Mouse (Mus musculus) heart, adult 18-20 months (tissue): ENCODE data around the gene Cdh24. TPM values are rescaled to one million over a fixed set of nuclear protein-coding genes. Genes with fewer than 3 reads are reported as not detected.

ENCODE experiments used
- DNase-seq, 2 experiments: peaks; one replicate each; pipeline ENCODE4 v3.0.0; 2021 to 2022; ENCODE audit warnings: mixed read lengths in 1 of 2
- microRNA-seq, 2 experiments: library from miRNA; unstranded; fragments of <30 nt; microRNA quantifications; one replicate each; pipeline ENCODE4 v1.2.0; 2022
- total RNA-seq, 2 experiments: library from RNA; stranded (reverse); gene quantifications; 2 replicates each; pipeline ENCODE4 v1.2.3; 2021

Gene Cdh24
- total RNA-seq, 2 experiments from 2014 or later: 0.12 to 0.59 TPM

- peak; percentile 84 to 85 for DNase-seq
These were observed 35.3 kb downstream of the Cdh24 start, which contains the start of gene 4931414P19Rik for GRCm38 (mm10) chr14:54605752-54606321. Gene 4931414P19Rik (minus strand): TSS chr14:54605993.

GRCm38 (mm10) chr14:54603686-54604085, 37.5 kb downstream of the Cdh24 start:
- no peak for DNase-seq

- DNase-seq: peak; percentile 96 to 98
These were observed 38.0 kb downstream of the Cdh24 start for GRCm38 (mm10) chr14:54603038-54603654.

- no peak for DNase-seq
These were observed 38.6 kb downstream of the Cdh24 start for GRCm38 (mm10) chr14:54602613-54603012.

- DNase-seq: no peak
These were observed 39.6 kb downstream of the Cdh24 start for GRCm38 (mm10) chr14:54601601-54602000.

GRCm38 (mm10) chr14:54597084-54597483, 44.1 kb downstream of the Cdh24 start:
- DNase-seq: no peak

- DNase-seq: no peak
These were observed 46.3 kb downstream of the Cdh24 start for GRCm38 (mm10) chr14:54594631-54595414.

- DNase-seq: no peak
These were observed 47.1 kb downstream of the Cdh24 start for GRCm38 (mm10) chr14:54594055-54594454.

GRCm38 (mm10) chr14:54592319-54592934, 48.7 kb downstream of the Cdh24 start:
- DNase-seq: peak; percentile 65 to 76

- no peak for DNase-seq
These were observed 50.1 kb downstream of the Cdh24 start for GRCm38 (mm10) chr14:54591056-54591455.

GRCm38 (mm10) chr14:54583681-54584338, 57.4 kb downstream of the Cdh24 start:
- DNase-seq: peak; percentile 65 to 80

GRCm38 (mm10) chr14:54582536-54582935, 58.6 kb downstream of the Cdh24 start:
- DNase-seq: no peak

Small RNAs within 50 kb of the gene (microRNA-seq; reads per million reads assigned to microRNA genes)
- gene Mir686: 0 reads per million in 2 experiments
- 0 to 0.27 reads per million in 2 experiments for gene Mir6948

Other genes starting within 250 kb of the Cdh24 start
- gene Slc7a7, start 223.6 kb downstream of the Cdh24 start, total RNA-seq: 1 to 10 TPM; 4.8 to 6.5 TPM
- 100 to 1,000 TPM; 122 to 150 TPM for gene Mrpl52, start 214.5 kb downstream of the Cdh24 start, total RNA-seq
- gene Mmp14, start 209.8 kb downstream of the Cdh24 start, total RNA-seq: 10 to 100 TPM; 12.4 to 15.3 TPM
- 10 to 100 TPM; 40.0 to 47.8 TPM for gene Lrp10, start 177.2 kb downstream of the Cdh24 start, total RNA-seq
- gene Rem2, start 165.3 kb downstream of the Cdh24 start, total RNA-seq: not detected
- 10 to 100 TPM; 32.2 to 33.2 TPM for gene Prmt5, start 123.8 kb downstream of the Cdh24 start, total RNA-seq
- 1 to 10 TPM; 2.6 to 2.8 TPM for gene Haus4, start 86.7 kb downstream of the Cdh24 start, total RNA-seq
- 1 to 10 TPM; 3.7 to 3.9 TPM for gene Ajuba, start 63.8 kb downstream of the Cdh24 start, total RNA-seq
- 1 to 10 TPM; 3.0 to 6.1 TPM for gene 4931414P19Rik, start 35.4 kb downstream of the Cdh24 start, total RNA-seq
- 100 to 1,000 TPM; 173 to 201 TPM for gene Psmb5, start 23.3 kb downstream of the Cdh24 start, total RNA-seq
- gene Psmb11, start 19.9 kb downstream of the Cdh24 start, total RNA-seq: not detected
- not detected for gene Gm17606, start 412 bp downstream of the Cdh24 start, total RNA-seq
- gene 1700123O20Rik, start 44.9 kb upstream of the Cdh24 start, total RNA-seq: 10 to 100 TPM; 15.4 to 15.5 TPM
- gene Acin1, start 45.6 kb upstream of the Cdh24 start, total RNA-seq: 10 to 100 TPM; 64.7 to 81.3 TPM
- gene Gm29776, start 57.5 kb upstream of the Cdh24 start, total RNA-seq: not detected
- not detected for gene Cebpe, start 70.8 kb upstream of the Cdh24 start, total RNA-seq
- 1 to 10 TPM; 3.1 to 3.3 TPM for gene Slc7a8, start 140.6 kb upstream of the Cdh24 start, total RNA-seq
- under 1 TPM; 0.36 to 0.57 TPM for gene Rnf212b, start 172.8 kb upstream of the Cdh24 start, total RNA-seq
- gene Homez, start 229.6 kb upstream of the Cdh24 start, total RNA-seq: 1 to 10 TPM; 4.7 to 5.5 TPM
- gene Ppp1r3e, start 236.2 kb upstream of the Cdh24 start, total RNA-seq: 1 to 10 TPM; 3.3 to 3.4 TPM
- 10 to 100 TPM; 42.4 to 44.1 TPM for gene Bcl2l2, start 242.0 kb upstream of the Cdh24 start, total RNA-seq
- gene Gm20521, start 242.1 kb upstream of the Cdh24 start, total RNA-seq: 1 to 10 TPM; 6.6 to 9.0 TPM